Mouse (Mus musculus): ENCODE measurements at regions not wholly inside any gene's neighbourhood (a gene's known extent, or its start where the extent isn't known, plus 50 kb on each side); places are given as distances from the start of the nearest gene placed in this dataset.

DNA sequence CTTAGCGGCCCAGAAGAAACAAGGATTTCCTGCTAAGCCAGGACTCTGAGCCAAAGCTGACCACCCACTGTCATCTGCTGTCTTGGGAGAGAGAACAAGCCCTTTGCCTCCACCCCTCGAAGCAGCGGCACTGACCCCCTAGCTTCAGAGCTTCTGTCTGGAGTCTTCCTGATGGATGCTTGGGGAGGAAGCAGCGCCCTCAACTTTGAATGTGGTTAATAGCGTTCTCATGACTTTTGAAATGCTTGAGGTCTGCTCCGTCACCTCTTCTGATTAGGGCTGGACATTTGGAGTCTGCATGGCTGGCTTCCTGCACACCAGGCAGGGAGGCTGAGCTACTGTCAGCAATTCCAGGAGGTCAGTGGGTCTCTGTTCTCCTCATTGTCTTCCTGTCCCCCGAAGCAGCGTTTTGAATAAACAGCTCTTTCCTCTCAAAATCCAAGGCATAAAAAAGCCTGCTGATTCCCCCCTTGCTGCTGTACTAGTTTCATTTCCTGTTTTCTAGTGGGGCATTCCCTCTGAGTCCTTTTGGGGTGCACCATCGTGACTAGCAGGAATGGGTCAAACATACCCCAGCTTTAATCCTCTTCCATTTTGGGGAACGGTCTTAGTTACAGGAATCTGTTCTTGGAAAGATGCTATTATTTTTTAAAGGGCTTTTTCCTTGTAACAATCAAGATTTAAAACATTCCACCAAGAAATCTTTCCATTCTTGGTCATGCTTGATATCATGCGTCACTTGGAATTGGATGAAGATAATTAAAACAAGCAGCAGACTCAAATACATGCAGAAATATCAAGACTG is 256.0 kb downstream of the Ankrd16 start:
- peak; percentile 92 for ATAC-seq (replicated peaks; ENCODE audit: poor library complexity)

- ATAC-seq (replicated peaks; ENCODE audit: poor library complexity), result no peak
Observed at GRCm38 (mm10) chr2:12034323-12034585, 256.6 kb downstream of the Ankrd16 start.

- ATAC-seq (replicated peaks; ENCODE audit: poor library complexity), result no peak
Observed at GRCm38 (mm10) chr2:12049386-12049785, 252.3 kb downstream of the Itga8 start.

GRCm38 (mm10) chr2:12049972-12050371 is 251.8 kb downstream of the Itga8 start:
- peak; percentile 48; the same call in 1 of the 2 replicates for ATAC-seq (replicated peaks; ENCODE audit: poor library complexity)

- no peak for ATAC-seq (replicated peaks; ENCODE audit: poor library complexity)
Observed at GRCm38 (mm10) chr2:12053404-12054164, 248.1 kb downstream of the Itga8 start.

GRCm38 (mm10) chr2:12054165-12054500 is 247.6 kb downstream of the Itga8 start:
- no peak for ATAC-seq (replicated peaks; ENCODE audit: poor library complexity)

Data from megakaryocyte progenitor cell, adult 5-6 weeks (primary cell).